Mouse (Mus musculus): ENCODE data around the gene Eml6. TPM values are rescaled to one million over a fixed set of nuclear protein-coding genes. Genes with fewer than 3 reads are reported as not detected.
"Not testable (repeated sequence)": the region's sequence is repeated elsewhere in the genome, so short reads cannot be mapped to it uniquely, and the experiment has no call there.

Gene Eml6
- polyA plus RNA-seq, 1 experiment: 1.2 TPM

DNA sequence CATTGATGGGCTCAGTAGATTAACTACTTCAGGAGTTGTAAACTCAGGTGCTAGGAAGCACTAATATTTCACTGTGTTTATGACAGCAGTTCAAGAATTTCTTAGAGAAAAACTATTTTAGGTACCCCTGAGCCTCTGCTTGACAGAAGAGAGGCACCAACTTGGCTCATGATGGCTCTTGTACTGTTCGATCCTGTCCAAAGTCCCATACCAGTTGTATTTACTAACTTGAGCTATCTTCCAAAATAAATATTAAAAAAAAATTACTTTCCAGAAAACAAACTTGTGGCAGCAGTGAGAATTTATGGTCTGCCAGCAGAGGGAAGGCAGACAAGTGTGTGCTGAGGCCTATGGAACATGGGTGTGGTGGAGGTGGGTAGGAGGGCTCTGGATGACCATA, 263.1 kb downstream of the Eml6 start:
- Histone ChIP-seq H3K4me1 (ENCODE audit: control insufficient read depth, insufficient read depth, low read length) (no peaks in the 10 kb centered on the region), H3K27ac (ENCODE audit: control insufficient read depth, insufficient read depth, low read depth, low read length, poor library complexity) (no peak overlapping the region), H3K4me3 (replicated peaks; ENCODE audit: control insufficient read depth, low read depth, low read length) (no peak overlapping the region)
- WGBS: 83% methylated on average over 1 of the region's 1 CpGs
- no peak for TF ChIP-seq POLR2A (IDR thresholded peaks at IDR 0.05; ENCODE audit: borderline replicate concordance, control insufficient read depth, low read depth, low read length)

DNA sequence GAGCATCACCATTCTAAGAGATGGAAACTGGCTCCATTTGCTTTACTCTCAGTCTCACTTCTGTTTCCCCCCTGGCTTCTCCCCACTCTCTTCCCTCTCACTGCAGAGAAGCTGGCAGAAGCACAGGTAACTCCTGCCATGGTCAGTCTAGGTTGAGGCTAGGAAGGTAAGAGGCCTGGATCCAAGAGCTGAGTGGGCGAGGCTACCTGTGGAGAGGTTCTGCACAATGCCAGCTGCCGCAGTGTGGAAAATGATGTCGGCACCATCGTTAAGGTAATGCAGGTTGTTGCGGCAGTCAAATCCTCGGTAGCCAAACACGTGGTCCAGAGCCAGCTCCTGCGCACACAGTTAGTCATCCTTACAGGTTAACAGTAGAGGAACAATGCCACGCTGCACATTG, 264.4 kb downstream of the Eml6 start:
- no peak overlapping the region for H3K27ac ChIP-seq (ENCODE audit: control insufficient read depth, insufficient read depth, low read depth, low read length, poor library complexity)
- no peaks in the 10 kb centered on the region for H3K4me1 ChIP-seq (ENCODE audit: control insufficient read depth, insufficient read depth, low read length)
- 89% methylated on average over 9 of the region's 9 CpGs for WGBS
- H3K4me3 ChIP-seq (replicated peaks; ENCODE audit: control insufficient read depth, low read depth, low read length): no peak overlapping the region
- TF ChIP-seq POLR2A (IDR thresholded peaks at IDR 0.05; ENCODE audit: borderline replicate concordance, control insufficient read depth, low read depth, low read length) (no peak), CTCF (IDR thresholded peaks at IDR 0.05; ENCODE audit: control insufficient read depth, insufficient read depth, low read length) (no peak)

DNA sequence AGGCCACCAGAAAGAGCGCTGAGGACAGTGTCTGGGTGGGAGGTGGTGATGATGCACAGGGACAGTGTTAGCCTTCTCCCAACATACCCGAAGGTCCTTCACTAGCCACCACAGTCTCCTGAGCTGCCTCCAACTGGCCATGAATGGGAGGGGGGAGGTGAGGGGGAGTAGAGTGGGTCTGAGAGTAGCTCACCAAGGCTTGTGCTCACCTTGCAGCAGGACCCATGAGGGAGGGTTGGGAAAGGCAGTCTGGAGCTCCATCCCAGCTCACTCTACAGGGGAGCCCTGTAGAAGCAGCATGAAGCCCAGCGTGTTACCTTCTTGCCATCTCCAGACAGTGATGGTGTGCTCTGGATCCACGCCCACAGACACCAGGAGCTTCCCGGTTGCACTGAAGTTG, 267.2 kb downstream of the Eml6 start:
- TF ChIP-seq POLR2A (IDR thresholded peaks at IDR 0.05; ENCODE audit: borderline replicate concordance, control insufficient read depth, low read depth, low read length) (no peak), CTCF (IDR thresholded peaks at IDR 0.05; ENCODE audit: control insufficient read depth, insufficient read depth, low read length) (no peak)
- no peak overlapping the region for H3K4me3 ChIP-seq (replicated peaks; ENCODE audit: control insufficient read depth, low read depth, low read length)
- WGBS: 90% methylated on average over 5 of the region's 5 CpGs

DNA sequence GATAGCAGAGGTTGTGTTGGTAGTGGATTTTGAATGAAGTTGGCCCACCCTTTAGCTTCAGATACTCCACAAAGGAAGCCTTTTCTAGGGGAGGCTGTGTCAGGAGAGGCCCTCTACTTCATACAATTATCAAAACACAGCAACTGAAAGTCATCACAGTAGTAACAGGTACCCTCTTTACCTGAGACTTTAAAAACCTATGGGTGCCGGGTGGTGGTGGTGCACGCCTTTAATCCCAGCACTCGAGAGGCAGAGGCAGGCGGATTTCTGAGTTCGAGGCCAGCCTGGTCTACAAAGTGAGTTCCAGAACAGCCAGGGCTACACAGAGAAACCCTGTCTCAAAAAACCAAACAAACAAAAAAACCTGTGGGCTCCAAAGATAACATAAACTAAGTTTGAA, 269.8 kb downstream of the Eml6 start:
- 79% methylated on average over 5 of the region's 5 CpGs for WGBS
- not testable (repeated sequence) for H3K4me1 ChIP-seq (ENCODE audit: control insufficient read depth, insufficient read depth, low read length); H3K27ac ChIP-seq (ENCODE audit: control insufficient read depth, insufficient read depth, low read depth, low read length, poor library complexity); H3K4me3 ChIP-seq (replicated peaks; ENCODE audit: control insufficient read depth, low read depth, low read length)

More for the DNA sequence above, 267.2 kb downstream of the Eml6 start:
- H3K4me1 ChIP-seq (ENCODE audit: control insufficient read depth, insufficient read depth, low read length): no peaks in the 10 kb centered on the region
- no peak overlapping the region for H3K27ac ChIP-seq (ENCODE audit: control insufficient read depth, insufficient read depth, low read depth, low read length, poor library complexity)

- H3K4me1 ChIP-seq (ENCODE audit: control insufficient read depth, insufficient read depth, low read length): no peaks in the 10 kb centered on the region
- WGBS: 85% methylated on average over 14 of the region's 14 CpGs
- no peak overlapping the region for H3K27ac ChIP-seq (ENCODE audit: control insufficient read depth, insufficient read depth, low read depth, low read length, poor library complexity)
- TF ChIP-seq CTCF (IDR thresholded peaks at IDR 0.05; ENCODE audit: control insufficient read depth, insufficient read depth, low read length) (no peak), POLR2A (IDR thresholded peaks at IDR 0.05; ENCODE audit: borderline replicate concordance, control insufficient read depth, low read depth, low read length) (no peak)
- no peak overlapping the region for H3K4me3 ChIP-seq (replicated peaks; ENCODE audit: control insufficient read depth, low read depth, low read length)
These were observed 273.9 kb downstream of the Eml6 start for GRCm38 (mm10) chr11:29751648-29752611.

DNA sequence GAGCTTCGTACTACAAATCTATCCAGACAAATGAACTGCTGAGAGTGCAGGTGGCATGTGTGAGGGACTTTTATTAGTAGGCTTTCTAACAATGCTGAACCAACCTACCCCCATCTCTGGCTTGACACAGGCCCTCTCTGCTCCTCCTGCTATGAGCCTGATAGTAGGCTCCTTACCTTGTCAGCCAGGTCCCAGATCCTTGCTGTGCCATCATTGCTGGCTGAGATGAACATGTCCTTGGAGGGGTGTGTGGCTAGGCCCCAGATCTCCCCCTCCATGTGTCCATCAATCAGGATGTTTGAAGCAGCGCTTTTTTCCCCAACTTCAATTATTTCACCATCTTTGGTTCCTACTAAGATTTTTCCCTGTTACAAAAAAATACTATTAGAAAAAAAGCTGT, 274.8 kb downstream of the Eml6 start:
- H3K27ac ChIP-seq (ENCODE audit: control insufficient read depth, insufficient read depth, low read depth, low read length, poor library complexity): no peak overlapping the region
- TF ChIP-seq POLR2A (IDR thresholded peaks at IDR 0.05; ENCODE audit: borderline replicate concordance, control insufficient read depth, low read depth, low read length) (no peak), CTCF (IDR thresholded peaks at IDR 0.05; ENCODE audit: control insufficient read depth, insufficient read depth, low read length) (no peak)
- no peak overlapping the region for H3K4me3 ChIP-seq (replicated peaks; ENCODE audit: control insufficient read depth, low read depth, low read length)
- 89% methylated on average over 2 of the region's 2 CpGs for WGBS
- H3K4me1 ChIP-seq (ENCODE audit: control insufficient read depth, insufficient read depth, low read length): no peaks in the 10 kb centered on the region

- TF ChIP-seq CTCF (IDR thresholded peaks at IDR 0.05; ENCODE audit: control insufficient read depth, insufficient read depth, low read length) (no peak), POLR2A (IDR thresholded peaks at IDR 0.05; ENCODE audit: borderline replicate concordance, control insufficient read depth, low read depth, low read length) (no peak)
- Histone ChIP-seq H3K27ac (ENCODE audit: control insufficient read depth, insufficient read depth, low read depth, low read length, poor library complexity) (no peak overlapping the region), H3K4me3 (replicated peaks; ENCODE audit: control insufficient read depth, low read depth, low read length) (no peak overlapping the region), H3K4me1 (ENCODE audit: control insufficient read depth, insufficient read depth, low read length) (no peaks in the 10 kb centered on the region)
- WGBS: 86% methylated on average over 1 of the region's 1 CpGs
These were observed 276.4 kb downstream of the Eml6 start for GRCm38 (mm10) chr11:29749468-29749829.

- H3K4me3 ChIP-seq (replicated peaks; ENCODE audit: control insufficient read depth, low read depth, low read length): no peak overlapping the region
- H3K27ac ChIP-seq (ENCODE audit: control insufficient read depth, insufficient read depth, low read depth, low read length, poor library complexity): no peak overlapping the region
- TF ChIP-seq POLR2A (IDR thresholded peaks at IDR 0.05; ENCODE audit: borderline replicate concordance, control insufficient read depth, low read depth, low read length): no peak
- TF ChIP-seq CTCF (IDR thresholded peaks at IDR 0.05; ENCODE audit: control insufficient read depth, insufficient read depth, low read length): no peak
- no peaks in the 10 kb centered on the region for H3K4me1 ChIP-seq (ENCODE audit: control insufficient read depth, insufficient read depth, low read length)
- 90% methylated on average over 8 of the region's 8 CpGs for WGBS
These were observed 276.9 kb downstream of the Eml6 start for GRCm38 (mm10) chr11:29748750-29749467.

All from bone marrow, adult 2 months (tissue).